Mouse (Mus musculus) kidney, postnatal 4 days (tissue): ENCODE measurements at regions not wholly inside any gene's neighbourhood (a gene's known extent, or its start where the extent isn't known, plus 50 kb on each side); places are given as distances from the start of the nearest gene placed in this dataset.

ENCODE experiments used
- DNase-seq, 2 experiments: peaks; one replicate each; pipeline ENCODE4 v3.0.0; 2021; ENCODE audit warnings: mixed read lengths in 2 of 2

- no peak for DNase-seq
These were observed 102.0 kb upstream of the Slc22a12 start for GRCm38 (mm10) chr19:6644871-6645270.

- no peak for DNase-seq
These were observed 96.8 kb upstream of the Slc22a12 start for GRCm38 (mm10) chr19:6639681-6640080.

- DNase-seq = peak in 1 of 2 experiments; percentile 21
These were observed 90.6 kb upstream of the Slc22a12 start for GRCm38 (mm10) chr19:6633400-6633799.

- no peak for DNase-seq
These were observed 89.0 kb upstream of the Slc22a12 start for GRCm38 (mm10) chr19:6631817-6632216.

- no peak for DNase-seq
These were observed 87.7 kb upstream of the Slc22a12 start for GRCm38 (mm10) chr19:6630613-6630940.

GRCm38 (mm10) chr19:6629911-6630612 is 87.2 kb upstream of the Slc22a12 start:
- peak; percentile 36 to 66 for DNase-seq

- DNase-seq = no peak
These were observed 82.7 kb upstream of the Slc22a12 start for GRCm38 (mm10) chr19:6625574-6625973.

- no peak for DNase-seq
These were observed 78.2 kb upstream of the Slc22a12 start for GRCm38 (mm10) chr19:6621023-6621422.

- no peak for DNase-seq
These were observed 76.7 kb upstream of the Slc22a12 start for GRCm38 (mm10) chr19:6619546-6619945.

GRCm38 (mm10) chr19:6616659-6617058 is 73.8 kb upstream of the Slc22a12 start:
- no peak for DNase-seq

GRCm38 (mm10) chr19:6612441-6612840 is 69.6 kb upstream of the Slc22a12 start:
- no peak for DNase-seq

GRCm38 (mm10) chr19:6611921-6612320 is 69.1 kb upstream of the Slc22a12 start:
- DNase-seq = no peak

GRCm38 (mm10) chr19:6610715-6611114 is 67.9 kb upstream of the Slc22a12 start:
- no peak for DNase-seq

- DNase-seq = no peak
These were observed 67.2 kb upstream of the Slc22a12 start for GRCm38 (mm10) chr19:6610051-6610450.

- DNase-seq = no peak
These were observed 64.7 kb upstream of the Slc22a12 start for GRCm38 (mm10) chr19:6607501-6607900.

GRCm38 (mm10) chr19:6606667-6607066 is 63.8 kb upstream of the Slc22a12 start:
- no peak for DNase-seq

- no peak for DNase-seq
These were observed 61.9 kb upstream of the Slc22a12 start for GRCm38 (mm10) chr19:6604702-6605101.

GRCm38 (mm10) chr19:6600873-6601530 is 58.2 kb upstream of the Slc22a12 start:
- DNase-seq = peak in 1 of 2 experiments; percentile 38

GRCm38 (mm10) chr19:6599281-6599680 is 56.4 kb upstream of the Slc22a12 start:
- peak in 1 of 2 experiments; percentile 38 for DNase-seq

GRCm38 (mm10) chr19:6598186-6598585 is 55.4 kb upstream of the Slc22a12 start:
- DNase-seq = peak in 1 of 2 experiments; percentile 47

GRCm38 (mm10) chr19:6595801-6596200 is 53.0 kb upstream of the Slc22a12 start:
- no peak for DNase-seq
